Mouse (Mus musculus) cerebellum, adult 11 months (tissue): ENCODE data around the gene Immt.
"Not testable (repeated sequence)": the region's sequence is repeated elsewhere in the genome, so short reads cannot be mapped to it uniquely, and the experiment has no call there.

ENCODE experiments used
- DNase-seq: peaks from one replicate; pipeline ENCODE4 v3.0.0; 2022

Immt gene

GRCm38 (mm10) chr6:71830690-71831580, at the start of gene Immt:
Gene Immt, plus strand, starts transcription at chr6:71831331.
- peak; percentile 98 for DNase-seq

DNA sequence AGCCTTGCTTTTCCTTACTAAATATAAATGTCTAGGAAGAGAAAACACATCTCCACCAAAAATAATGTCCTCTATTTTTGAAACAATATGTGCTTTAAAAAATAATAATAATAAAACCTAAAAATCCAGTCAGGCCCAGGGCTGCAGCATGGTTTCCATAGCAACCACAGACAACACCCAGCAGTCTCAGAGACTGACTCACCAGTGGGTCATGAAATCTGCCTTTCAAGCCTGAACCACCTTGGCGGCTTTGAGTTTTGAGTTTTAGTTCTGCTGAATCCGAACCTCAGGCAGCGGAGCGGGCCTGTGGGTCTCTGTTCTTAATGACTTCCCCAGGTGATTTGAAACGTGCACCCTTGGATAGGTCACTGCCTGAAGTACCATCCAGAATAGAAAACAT, 48.0 kb upstream of the Immt start:
- DNase-seq, result no peak

DNA sequence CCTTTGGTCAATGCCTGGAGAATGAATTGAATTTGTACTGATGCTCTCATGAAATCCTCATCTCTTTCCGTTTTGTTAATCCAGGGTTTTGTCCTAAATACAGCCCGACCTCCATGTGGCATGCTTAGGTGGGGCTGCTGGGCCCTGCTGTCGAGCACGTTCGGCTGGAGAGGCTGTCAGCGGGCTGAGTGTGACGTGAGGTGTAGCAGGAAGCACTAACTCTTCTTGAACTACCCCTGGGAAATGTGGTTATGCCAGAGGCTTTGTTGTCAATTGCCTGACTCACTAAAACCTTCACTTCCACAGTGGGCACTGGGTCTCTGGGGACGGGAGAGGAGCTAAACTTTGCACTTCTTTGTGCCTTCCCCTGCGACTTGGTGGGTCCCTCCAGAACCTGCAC, 42.8 kb upstream of the Immt start:
- no peak for DNase-seq

GRCm38 (mm10) chr6:71791771-71792170, 39.4 kb upstream of the Immt start:
- no peak for DNase-seq

DNA sequence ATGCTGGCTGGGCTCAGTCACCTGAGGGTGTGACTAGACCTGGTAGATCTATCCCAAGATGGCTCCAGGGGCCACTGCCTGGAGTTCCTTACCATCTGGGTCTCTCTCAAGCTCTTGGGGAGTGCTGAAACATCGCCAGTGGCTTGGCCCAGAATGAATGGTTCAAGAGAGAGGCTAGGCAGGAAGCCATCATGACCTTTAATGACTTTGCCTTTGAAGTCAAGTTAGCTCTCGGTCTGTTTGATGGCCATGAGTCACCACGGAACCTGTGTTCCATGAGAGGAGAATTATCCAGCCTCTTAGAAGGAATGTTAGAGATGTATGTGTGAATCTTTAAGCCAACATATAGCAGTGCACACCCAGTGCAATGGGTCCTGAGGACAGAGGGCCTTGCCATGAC, 31.7 kb upstream of the Immt start:
- no peak for DNase-seq

GRCm38 (mm10) chr6:71801011-71801713, 30.0 kb upstream of the Immt start:
- DNase-seq, result no peak

GRCm38 (mm10) chr6:71801714-71802094, 29.4 kb upstream of the Immt start:
- no peak for DNase-seq

DNA sequence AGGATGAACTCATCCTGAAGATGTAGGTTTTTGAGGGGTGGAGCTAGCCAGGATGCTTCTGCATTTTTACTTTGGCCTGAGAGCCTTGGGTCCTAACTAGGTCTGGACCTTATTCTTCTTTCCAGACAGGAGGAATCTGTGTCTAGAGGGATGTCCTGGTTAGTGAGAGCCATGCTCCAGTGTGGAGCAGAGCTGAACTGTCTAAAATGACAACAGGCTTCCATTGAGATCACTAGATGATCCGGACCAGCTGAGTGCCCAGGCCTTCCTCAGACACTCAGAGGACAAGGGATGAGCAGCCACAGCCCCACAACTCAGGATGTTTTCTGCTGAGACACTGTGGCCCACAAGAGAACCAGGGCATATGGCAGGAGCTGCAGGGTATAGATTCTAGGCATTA, 27.5 kb upstream of the Immt start:
- no peak for DNase-seq

GRCm38 (mm10) chr6:71804061-71804829, 26.9 kb upstream of the Immt start:
- DNase-seq, result peak; percentile 62

- no peak for DNase-seq
Observed at GRCm38 (mm10) chr6:71806713-71807112, 24.4 kb upstream of the Immt start.

DNA sequence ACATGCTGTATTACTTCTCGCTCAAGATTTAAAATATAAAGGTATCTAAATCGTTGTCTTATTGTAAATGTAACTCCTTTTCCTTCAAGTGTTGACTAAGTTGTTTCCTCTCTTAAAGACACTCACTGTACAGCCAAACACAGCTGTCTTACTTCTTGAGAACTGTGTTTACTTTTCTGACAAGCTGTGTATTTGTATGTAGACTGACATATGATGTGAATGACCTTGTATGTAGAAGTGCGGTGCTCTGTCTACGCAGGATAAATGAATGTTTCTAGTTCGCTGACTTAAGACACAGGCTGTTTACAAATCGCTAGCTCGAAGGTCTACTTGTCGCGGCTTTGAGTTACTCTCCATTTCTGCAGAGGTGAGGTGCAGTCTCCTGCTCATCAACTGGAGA, 21.2 kb upstream of the Immt start:
- DNase-seq, result no peak

- no peak for DNase-seq
Observed at GRCm38 (mm10) chr6:71812820-71813219, 18.3 kb upstream of the Immt start.

DNA sequence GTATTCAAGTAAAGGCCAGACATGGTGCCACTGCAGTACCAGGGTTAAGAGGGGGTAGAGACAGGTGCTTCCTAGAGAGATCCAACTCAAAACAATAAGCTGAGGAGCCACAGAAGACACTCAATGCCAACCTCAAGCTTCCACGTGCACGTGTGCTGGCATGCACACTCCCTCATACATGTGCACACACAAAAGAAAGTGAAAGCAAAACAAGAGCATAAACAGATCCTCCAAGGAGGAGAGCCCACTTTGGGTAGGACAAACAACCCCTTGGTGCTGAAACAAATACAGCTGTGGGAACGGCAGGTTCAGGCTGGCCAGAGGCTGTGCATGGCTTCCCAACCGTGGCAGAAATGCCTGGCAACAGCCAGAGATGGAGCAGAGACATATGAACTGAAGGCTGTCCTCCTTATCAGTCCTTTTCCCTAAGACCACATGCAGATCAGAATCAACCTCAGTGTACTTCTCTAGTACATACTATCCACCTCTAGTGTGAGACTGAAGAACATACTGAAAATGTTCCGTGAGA, 11.3 kb upstream of the Immt start:
- no peak for DNase-seq

DNA sequence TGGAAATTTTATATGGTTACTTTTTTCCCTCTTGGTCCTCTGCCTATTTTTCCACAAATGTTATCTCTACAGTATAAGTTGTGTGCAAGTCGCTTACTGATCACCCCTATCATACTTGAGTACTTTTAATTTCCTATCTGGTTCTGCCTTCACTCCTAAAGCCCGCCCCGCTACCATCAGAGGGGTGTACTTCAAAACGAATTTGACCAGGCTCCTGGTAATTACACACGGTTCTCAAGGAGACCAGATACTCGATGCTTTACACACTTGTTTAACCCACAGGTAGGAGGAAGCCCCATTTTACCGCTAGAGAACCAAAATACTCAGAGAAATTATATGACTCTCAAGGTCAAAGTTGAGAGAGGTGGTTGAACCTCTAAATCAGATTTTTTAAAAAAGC, 8.0 kb upstream of the Immt start:
- no peak for DNase-seq

- DNase-seq, result peak; percentile 78
Observed at GRCm38 (mm10) chr6:71823488-71823887, 7.6 kb upstream of the Immt start.

- no peak for DNase-seq
Observed at GRCm38 (mm10) chr6:71823961-71824360, 7.2 kb upstream of the Immt start.

GRCm38 (mm10) chr6:71826869-71827268, 4.3 kb upstream of the Immt start, which contains the start of gene Mrpl35:
Gene Mrpl35, minus strand, starts transcription at chr6:71826969.
- DNase-seq, result no peak

- no peak for DNase-seq
Observed at GRCm38 (mm10) chr6:71829768-71830167, 1.4 kb upstream of the Immt start.

DNA sequence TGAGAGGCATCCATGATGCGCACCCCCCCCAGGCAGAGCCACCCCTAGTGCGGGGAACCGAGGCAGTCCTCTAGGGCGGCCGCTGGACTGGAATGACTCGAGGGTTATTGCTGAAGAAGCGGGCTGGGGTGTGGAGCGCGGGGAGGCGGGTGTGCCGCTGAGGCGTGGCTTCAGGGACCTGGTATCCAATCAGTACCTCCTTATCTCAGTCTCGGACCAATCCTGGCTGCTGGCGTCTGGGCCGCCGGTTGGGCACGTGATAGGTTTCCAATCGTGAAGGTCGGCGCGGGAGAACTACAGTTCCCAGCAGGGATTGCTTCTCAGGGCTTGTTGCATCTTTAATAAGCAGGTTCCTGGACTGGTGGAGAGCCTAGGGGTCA, 440 bp downstream of the Immt start:
- peak; percentile 94 for DNase-seq

DNA sequence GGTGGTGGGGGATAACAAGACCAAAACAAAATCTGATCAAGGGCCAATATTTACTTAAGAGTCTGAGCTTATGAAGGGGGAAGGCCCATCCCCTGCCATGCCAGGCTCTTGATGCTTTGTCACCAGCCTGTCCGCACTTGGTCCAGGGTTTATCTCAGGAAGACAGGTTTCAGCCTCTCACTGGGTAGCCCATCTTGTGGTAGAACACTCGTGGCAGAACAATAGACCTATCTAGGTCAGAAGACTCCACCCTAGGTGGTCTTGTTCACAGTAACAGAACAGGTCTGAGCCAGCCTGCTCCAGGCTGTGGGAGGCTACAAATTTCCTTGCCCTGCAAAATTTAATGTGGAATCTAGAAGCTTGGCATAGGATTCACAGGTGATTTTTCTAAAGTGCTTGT, 5.7 kb downstream of the Immt start:
- DNase-seq, result no peak

DNA sequence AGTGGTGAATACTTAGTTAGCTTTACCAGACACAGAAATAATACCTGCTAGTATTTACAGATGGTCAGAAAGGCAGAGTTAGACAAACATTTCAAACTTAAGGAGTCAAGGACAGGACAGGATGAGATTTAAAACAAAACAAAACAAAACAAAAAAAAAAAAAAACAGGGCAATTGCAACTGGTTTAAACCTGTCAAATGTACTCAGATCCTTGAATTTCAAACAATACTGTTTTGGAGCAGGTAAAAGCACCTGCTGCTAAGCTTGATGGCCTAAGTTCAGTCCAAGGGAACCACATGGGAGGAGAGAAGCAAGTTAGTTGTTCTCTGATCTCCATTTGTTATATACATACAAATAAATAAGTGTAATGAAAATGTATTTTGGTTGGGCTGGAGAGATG, 8.7 kb downstream of the Immt start:
- DNase-seq, result no peak

DNA sequence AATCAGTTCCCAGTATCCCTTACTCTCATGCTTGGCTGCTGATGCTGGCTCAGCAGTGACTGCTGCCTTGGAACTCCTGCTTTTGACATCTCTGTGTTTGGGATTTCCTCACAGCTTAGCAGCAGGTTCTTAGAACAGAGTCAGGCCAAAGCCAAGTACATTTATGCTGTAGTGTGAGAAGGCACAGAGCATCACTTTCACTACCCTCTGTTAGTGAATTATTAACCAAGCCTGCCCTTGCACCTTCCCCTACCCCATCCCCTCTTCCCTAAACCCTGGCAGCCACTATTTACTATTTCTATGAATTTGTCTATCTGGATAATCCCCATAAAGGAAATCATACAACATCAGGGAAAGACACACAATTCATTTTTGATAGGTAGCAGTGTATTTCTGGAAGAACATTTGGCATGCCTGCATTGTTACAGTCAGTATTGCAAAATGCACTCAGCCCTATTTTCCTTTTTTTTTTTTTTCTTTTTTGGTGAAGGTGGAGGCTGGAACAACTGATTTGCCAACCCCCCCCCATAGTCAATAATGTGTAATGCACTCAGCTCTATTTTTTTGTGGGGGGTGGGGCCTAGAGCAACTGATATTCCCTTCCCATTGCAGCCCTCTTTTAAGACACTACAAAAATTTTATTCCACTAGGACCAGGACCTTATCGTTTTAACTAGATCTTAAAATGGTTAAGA, 9.6 kb downstream of the Immt start:
- no peak for DNase-seq

- not testable (repeated sequence) for DNase-seq
Observed at GRCm38 (mm10) chr6:71846906-71847305, 15.8 kb downstream of the Immt start.
